Mouse (Mus musculus) CH12.LX (cell line): ENCODE data around the gene Wdr83.

ENCODE experiments used
- CTCF ChIP-seq, 2 experiments: IDR thresholded peaks in 1 of 2; conservative IDR thresholded peaks in 1 of 2; 2 replicates each; pipeline ENCODE4 v1.5.1; 2011 to 2012; ENCODE audit warnings: low read depth in 2 of 2, low read length in 2 of 2, improper control_type of control experiment in 1 of 2, inconsistent platforms in 1 of 2, mild to moderate bottlenecking in 1 of 2, moderate library complexity in 1 of 2
- EP300 ChIP-seq: IDR thresholded peaks from 2 replicates; pipeline ENCODE4 v1.6.1; 2011; ENCODE audit warnings: low read length, improper control_type of control experiment

- no peak for TF ChIP-seq CTCF (conservative IDR thresholded peaks at IDR 0.05 in 1 of 2, IDR thresholded peaks at IDR 0.05 in 1 of 2; ENCODE audit: low read depth in 2 of 2, low read length in 2 of 2)
- TF ChIP-seq EP300: no peak
Measured at GRCm38 (mm10) chr8:85036718-85037365, 44.3 kb downstream of the Wdr83 start, which contains the start of gene Tnpo2.
